Mouse (Mus musculus) G1E (cell line): ENCODE results near the gene Gpatch2.

ENCODE experiments used
- CTCF ChIP-seq: IDR thresholded peaks from 2 replicates; pipeline ENCODE4 v1.5.1; 2012; ENCODE audit warnings: low read depth, low read length, inconsistent platforms, mixed read lengths
- POLR2AphosphoS5 ChIP-seq: IDR thresholded peaks from 2 replicates; pipeline ENCODE4 v1.6.1; 2012; ENCODE audit warnings: low read depth, low read length, inconsistent platforms; ENCODE audit not compliant: insufficient replicate concordance
- TAL1 ChIP-seq: conservative IDR thresholded peaks from 2 replicates; pipeline ENCODE4 v1.6.1; 2012; ENCODE audit warnings: low read depth, low read length, inconsistent platforms, mixed read lengths

DNA sequence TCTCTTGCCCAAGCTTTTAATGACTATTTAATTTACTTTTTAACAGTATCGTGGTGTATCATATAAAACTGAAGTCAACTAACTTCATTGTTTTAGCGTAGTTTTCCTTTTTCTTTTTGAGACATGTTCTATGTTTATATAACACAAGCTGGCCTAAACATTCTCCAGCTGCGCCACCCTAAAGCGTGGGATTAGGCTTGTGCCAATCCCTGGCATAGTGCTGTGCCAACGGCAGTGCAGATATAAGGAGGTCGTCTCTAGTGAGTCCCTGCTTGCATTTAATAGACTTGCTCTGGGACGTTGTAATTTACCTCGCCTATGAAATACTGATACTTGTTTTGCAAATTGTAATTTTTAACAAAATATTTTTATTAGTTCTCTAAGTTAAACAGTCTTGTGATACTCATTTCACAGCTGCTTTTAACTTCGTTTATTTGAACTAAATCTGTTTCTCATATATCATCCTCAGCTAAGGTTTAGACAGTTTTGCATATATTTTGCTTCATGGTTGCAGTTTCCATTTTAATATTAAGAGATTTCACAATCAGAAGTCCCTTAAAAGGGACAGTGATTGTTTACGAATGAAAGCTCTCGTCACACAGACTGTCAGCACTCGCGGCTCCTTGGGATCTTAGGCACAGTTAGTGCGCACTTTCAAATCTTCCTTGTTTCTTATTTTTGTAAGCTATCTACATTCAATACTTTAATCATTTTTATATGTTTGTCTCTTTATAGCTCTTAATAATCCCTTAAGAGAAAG is 17.1 kb downstream of the Gpatch2 start:
- no peak for TF ChIP-seq CTCF
- no peak for TF ChIP-seq TAL1
- TF ChIP-seq POLR2AphosphoS5: no peak
